14 mouse cellular contexts compared by ENCODE assay signal in the genomic region with DNA sequence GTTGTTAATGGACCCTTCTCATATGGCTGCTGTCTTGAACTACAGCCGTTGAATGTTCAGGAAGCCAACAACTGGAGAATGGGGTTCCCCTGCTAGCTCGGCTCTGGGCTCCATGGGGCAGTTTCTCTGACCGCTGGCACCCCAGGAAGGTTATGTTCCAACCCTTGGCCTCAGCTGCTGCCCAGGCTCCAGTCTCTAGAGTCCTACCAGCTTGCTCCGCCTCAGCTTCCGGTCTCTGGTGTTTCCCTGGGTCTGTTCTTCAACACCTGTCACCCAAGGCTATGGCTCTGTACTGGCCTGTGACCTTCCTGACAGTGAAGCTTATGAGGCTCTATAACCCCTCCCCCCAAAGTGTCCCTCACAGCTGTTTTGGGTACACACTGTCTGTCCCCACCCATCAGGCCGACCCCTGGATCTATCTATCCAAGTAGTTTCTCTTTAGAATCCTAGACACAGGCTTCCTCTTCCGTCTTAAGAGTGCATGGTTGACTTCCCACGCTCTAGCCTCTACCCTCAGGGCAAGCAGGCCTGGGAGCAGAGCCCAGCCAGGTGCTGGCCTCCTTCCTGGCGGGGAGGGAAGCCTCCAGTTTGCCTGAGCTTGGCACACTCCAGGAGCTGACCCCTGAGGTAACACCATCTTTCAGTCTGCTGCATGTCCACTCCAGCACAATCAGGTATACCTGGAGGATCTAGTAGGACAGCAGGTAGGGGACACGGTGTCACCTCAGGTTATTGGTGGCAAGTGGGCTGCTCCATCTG. TPM values are rescaled to one million over a fixed set of nuclear protein-coding genes. Genes with fewer than 3 reads are reported as not detected.
DNase-seq lines count a peak whose midpoint lies in the region; ATAC-seq and TF ChIP-seq lines count a peak whose summit lies in the region.
"Had no signal": no experiment of that assay in that cellular context is flagged by ENCODE, and none has a peak within 500 bp of the region (broad histone marks: within the 10 kb centered on the region; RNA-seq: fewer than 3 reads in every experiment).

No protein-coding gene starts in this region.

- H3K9me3 ChIP-seq in midbrain, embryonic 11.5 days (ENCODE audit: control insufficient read depth, low read length) = no peaks in the 10 kb centered on the region
- no peaks in the 10 kb centered on the region for H3K9me3 ChIP-seq in midbrain, embryonic 15.5 days
- H3K9me3 ChIP-seq in kidney, embryonic 14.5 days (ENCODE audit: control insufficient read depth, low read length) = no peaks in the 10 kb centered on the region
- H3K9me3 ChIP-seq in hindbrain, embryonic 13.5 days = no peaks in the 10 kb centered on the region
- H3K9me3 ChIP-seq: G1E; limb, embryonic 15.5 days; megakaryocyte, embryonic 14.5 days had no signal

- TF ChIP-seq POLR2A in myocyte (IDR thresholded peaks at IDR 0.05; ENCODE audit: insufficient read length, low read depth) = no peak

- H3ac ChIP-seq in myocyte (ENCODE audit: control insufficient read depth, insufficient read length) = no peak overlapping the region

- no peak overlapping the region for H3K4me3 ChIP-seq in midbrain, embryonic 11.5 days (ENCODE audit: low read depth, low read length)
- H3K4me3 ChIP-seq in midbrain, embryonic 15.5 days = no peak overlapping the region
- no peak overlapping the region for H3K4me3 ChIP-seq in kidney, embryonic 14.5 days (ENCODE audit: low read length)
- H3K4me3 ChIP-seq in myocyte = no peak overlapping the region
- H3K4me3 ChIP-seq in hindbrain, embryonic 13.5 days = no peak overlapping the region
- H3K4me3 ChIP-seq: limb, embryonic 15.5 days; megakaryocyte, embryonic 14.5 days had no signal

- H3K9ac ChIP-seq in midbrain, embryonic 11.5 days (ENCODE audit: low read length) = no peak overlapping the region
- H3K9ac ChIP-seq in midbrain, embryonic 15.5 days = no peak overlapping the region
- no peak overlapping the region for H3K9ac ChIP-seq in kidney, embryonic 14.5 days (ENCODE audit: low read depth, low read length)
- no peak overlapping the region for H3K9ac ChIP-seq in hindbrain, embryonic 13.5 days
- H3K9ac ChIP-seq: limb, embryonic 15.5 days had no signal

- ATAC-seq in midbrain, embryonic 11.5 days (ENCODE audit: low FRiP score) = no peak
- no peak for ATAC-seq in midbrain, embryonic 15.5 days (replicated peaks)
- no peak for ATAC-seq in kidney, embryonic 14.5 days (ENCODE audit: low FRiP score, low TSS enrichment)
- ATAC-seq in hindbrain, embryonic 13.5 days (ENCODE audit: low FRiP score) = no peak

- peaks cover 9% of the 10 kb centered on the region for H3K36me3 ChIP-seq in midbrain, embryonic 11.5 days (ENCODE audit: control insufficient read depth, insufficient read depth, low read length)
- H3K36me3 ChIP-seq in midbrain, embryonic 15.5 days (replicated peaks) = peaks cover 19% of the 10 kb centered on the region
- H3K36me3 ChIP-seq in kidney, embryonic 14.5 days (ENCODE audit: control insufficient read depth, insufficient read depth, low read length) = peaks cover 36% of the 10 kb centered on the region
- H3K36me3 ChIP-seq in myocyte (ENCODE audit: control insufficient read depth, insufficient read depth) = no peaks in the 10 kb centered on the region
- H3K36me3 ChIP-seq in hindbrain, embryonic 13.5 days = peaks cover 48% of the 10 kb centered on the region

- no peaks in the 10 kb centered on the region for H3K4me1 ChIP-seq in midbrain, embryonic 11.5 days (ENCODE audit: control insufficient read depth, insufficient read depth, low read length)
- H3K4me1 ChIP-seq in midbrain, embryonic 15.5 days = no peaks in the 10 kb centered on the region
- H3K4me1 ChIP-seq in kidney, embryonic 14.5 days (ENCODE audit: control insufficient read depth, insufficient read depth, low read length) = no peaks in the 10 kb centered on the region; the same call in 1 of the 2 replicates
- H3K4me1 ChIP-seq in hindbrain, embryonic 13.5 days (replicated peaks) = no peaks in the 10 kb centered on the region
- H3K4me1 ChIP-seq: limb, embryonic 15.5 days had no signal

- H3K27me3 ChIP-seq in midbrain, embryonic 11.5 days (ENCODE audit: control insufficient read depth, insufficient read depth, low read length) = no peaks in the 10 kb centered on the region
- no peaks in the 10 kb centered on the region for H3K27me3 ChIP-seq in midbrain, embryonic 15.5 days (replicated peaks)
- no peaks in the 10 kb centered on the region for H3K27me3 ChIP-seq in kidney, embryonic 14.5 days (ENCODE audit: control insufficient read depth, insufficient read depth, low read length)
- H3K27me3 ChIP-seq in myocyte (ENCODE audit: control insufficient read depth, insufficient read depth, insufficient read length) = no peaks in the 10 kb centered on the region
- no peaks in the 10 kb centered on the region for H3K27me3 ChIP-seq in hindbrain, embryonic 13.5 days
- H3K27me3 ChIP-seq: limb, embryonic 15.5 days; megakaryocyte, embryonic 14.5 days had no signal

- WGBS in midbrain, embryonic 11.5 days = 89% methylated on average over 10 of the region's 10 CpGs
- 92% methylated on average over 10 of the region's 10 CpGs for WGBS in midbrain, embryonic 15.5 days
- 67% methylated on average over 10 of the region's 10 CpGs for WGBS in kidney, embryonic 14.5 days
- 89% methylated on average over 10 of the region's 10 CpGs for WGBS in hindbrain, embryonic 13.5 days

- peak; percentile 51 for DNase-seq in midbrain, embryonic 11.5 days (ENCODE audit: low spot score, missing footprints)
- DNase-seq in kidney, adult 18-20 months = peak; percentile 61
- DNase-seq in thymus, postnatal 10 days (ENCODE audit: low spot score in 2 of 2) = no peak

- no peaks in the 10 kb centered on the region for H3K79me2 ChIP-seq in myocyte (ENCODE audit: control insufficient read depth, insufficient read depth)

- no peak overlapping the region for H3K4me2 ChIP-seq in midbrain, embryonic 11.5 days
- H3K4me2 ChIP-seq in midbrain, embryonic 15.5 days = no peak overlapping the region
- H3K4me2 ChIP-seq in kidney, embryonic 14.5 days (replicated peaks; ENCODE audit: low read depth, low read length) = no peak overlapping the region
- H3K4me2 ChIP-seq in myocyte (ENCODE audit: low read depth) = no peak overlapping the region
- H3K4me2 ChIP-seq in hindbrain, embryonic 13.5 days = no peak overlapping the region
- H3K4me2 ChIP-seq: limb, embryonic 15.5 days had no signal

- no peak overlapping the region for H3K27ac ChIP-seq in midbrain, embryonic 11.5 days (ENCODE audit: low read depth, low read length)
- H3K27ac ChIP-seq in midbrain, embryonic 15.5 days = no peak overlapping the region
- peak overlapping the region; percentile 51; the same call in 1 of the 2 replicates for H3K27ac ChIP-seq in kidney, embryonic 14.5 days (ENCODE audit: low read depth, low read length)
- H3K27ac ChIP-seq in hindbrain, embryonic 13.5 days = no peak overlapping the region
- H3K27ac ChIP-seq: limb, embryonic 15.5 days had no signal

TF ChIP-seq in myocyte, 11 proteins besides CTCF, POLR2A, EP300 and RAD21:
- TF ChIP-seq REST (IDR thresholded peaks at IDR 0.05; ENCODE audit: insufficient read depth, insufficient read length) = no peak
- peak in 2 of 3 experiments; percentile 4 to 23 for TF ChIP-seq MYOD1 (IDR thresholded peaks at IDR 0.05; ENCODE audit: control insufficient read depth in 1 of 3, insufficient read length in 2 of 3, low read depth in 2 of 3)
- peak in 1 of 3 experiments; percentile 42 for TF ChIP-seq MYOG (IDR thresholded peaks at IDR 0.05; ENCODE audit: control insufficient read depth in 1 of 3, insufficient read depth in 1 of 3, insufficient read length in 2 of 3, low read depth in 2 of 3)

RNA-seq across cellular contexts. Expression of gene Xylb, which starts 6.1 kb away (rescaled TPM):
- 5.4 and 6.5 TPM in 2 replicates for polyA plus RNA-seq in midbrain, embryonic 11.5 days (2014; fragmentation: Nextera tagmentation; extraction: Ambion mirVana)
- polyA plus RNA-seq in midbrain, embryonic 15.5 days (2015; fragmentation: Nextera tagmentation; extraction: Ambion mirVana) = 2.7 TPM in 2 replicates
- polyA plus RNA-seq in kidney, embryonic 14.5 days (2014; fragmentation: Nextera tagmentation; extraction: Ambion mirVana) = 7.2 and 17.9 TPM in 2 replicates
- 1.7 TPM for polyA plus RNA-seq in myocyte (2012; fragmentation: generic; extraction: Trizol)
- 2.4 and 2.5 TPM in 2 replicates for polyA plus RNA-seq in hindbrain, embryonic 13.5 days (2015; fragmentation: Nextera tagmentation; extraction: Ambion mirVana)

RNA-seq across cellular contexts. Expression of gene Myd88, which starts 9.9 kb away (rescaled TPM):
- polyA plus RNA-seq in midbrain, embryonic 11.5 days (2014; fragmentation: Nextera tagmentation; extraction: Ambion mirVana) = 6.3 and 7.6 TPM in 2 replicates
- 6.5 and 7.2 TPM in 2 replicates for polyA plus RNA-seq in midbrain, embryonic 15.5 days (2015; fragmentation: Nextera tagmentation; extraction: Ambion mirVana)
- polyA plus RNA-seq in kidney, embryonic 14.5 days (2014; fragmentation: Nextera tagmentation; extraction: Ambion mirVana) = 17.5 and 21.3 TPM in 2 replicates
- polyA plus RNA-seq in myocyte (2012; fragmentation: generic; extraction: Trizol) = 16.0 TPM
- polyA plus RNA-seq in hindbrain, embryonic 13.5 days (2015; fragmentation: Nextera tagmentation; extraction: Ambion mirVana) = 6.1 and 6.2 TPM in 2 replicates

RNA-seq across cellular contexts. Expression of gene Acaa1a, which starts 11.7 kb away (rescaled TPM):
- polyA plus RNA-seq in midbrain, embryonic 11.5 days (2014; fragmentation: Nextera tagmentation; extraction: Ambion mirVana) = 52.7 and 61.2 TPM in 2 replicates
- 120 and 124 TPM in 2 replicates for polyA plus RNA-seq in midbrain, embryonic 15.5 days (2015; fragmentation: Nextera tagmentation; extraction: Ambion mirVana)
- polyA plus RNA-seq in kidney, embryonic 14.5 days (2014; fragmentation: Nextera tagmentation; extraction: Ambion mirVana) = 74.5 and 87.7 TPM in 2 replicates
- polyA plus RNA-seq in myocyte (2012; fragmentation: generic; extraction: Trizol) = 61.7 TPM
- polyA plus RNA-seq in hindbrain, embryonic 13.5 days (2015; fragmentation: Nextera tagmentation; extraction: Ambion mirVana) = 106 and 110 TPM in 2 replicates

RNA-seq across cellular contexts. Expression of gene Slc22a14, which starts 14.2 kb away (rescaled TPM):
- not detected in 2 replicates for polyA plus RNA-seq in midbrain, embryonic 11.5 days (2014; fragmentation: Nextera tagmentation; extraction: Ambion mirVana)
- not detected in 2 replicates for polyA plus RNA-seq in midbrain, embryonic 15.5 days (2015; fragmentation: Nextera tagmentation; extraction: Ambion mirVana)
- polyA plus RNA-seq in kidney, embryonic 14.5 days (2014; fragmentation: Nextera tagmentation; extraction: Ambion mirVana) = not detected in 2 replicates
- not detected for polyA plus RNA-seq in myocyte (2012; fragmentation: generic; extraction: Trizol)
- polyA plus RNA-seq in hindbrain, embryonic 13.5 days (2015; fragmentation: Nextera tagmentation; extraction: Ambion mirVana) = not detected in 2 replicates
- polyA plus RNA-seq: CD4-positive, CD25-positive, alpha-beta regulatory T cell, adult 4 months; embryonic facial prominence, embryonic 11.5 days; forebrain, embryonic 16.5 days; G1E; heart, embryonic 14.5 days; limb, embryonic 15.5 days had no signal

RNA-seq across cellular contexts. Expression of gene Oxsr1, which starts 28.9 kb away (rescaled TPM):
- polyA plus RNA-seq in midbrain, embryonic 11.5 days (2014; fragmentation: Nextera tagmentation; extraction: Ambion mirVana) = 15.5 and 16.2 TPM in 2 replicates
- 14.2 and 14.5 TPM in 2 replicates for polyA plus RNA-seq in midbrain, embryonic 15.5 days (2015; fragmentation: Nextera tagmentation; extraction: Ambion mirVana)
- polyA plus RNA-seq in kidney, embryonic 14.5 days (2014; fragmentation: Nextera tagmentation; extraction: Ambion mirVana) = 11.9 and 18.9 TPM in 2 replicates
- polyA plus RNA-seq in myocyte (2012; fragmentation: generic; extraction: Trizol) = 13.5 TPM
- polyA plus RNA-seq in hindbrain, embryonic 13.5 days (2015; fragmentation: Nextera tagmentation; extraction: Ambion mirVana) = 11.8 and 13.0 TPM in 2 replicates

Comparison
In these comparisons a context has a peak if more than half of its experiments do, and no peak if none do; other contexts are left out.
1. DNase-seq: peak in midbrain, embryonic 11.5 days (single experiment) and kidney, adult 18-20 months (single experiment); none in thymus, postnatal 10 days (0 of 2).